Mouse (Mus musculus): ENCODE data around the gene Gpx6. TPM values are rescaled to one million over a fixed set of nuclear protein-coding genes. Genes with fewer than 3 reads are reported as not detected.
A peak's percentile ranks its signal among the peaks of the same experiment; 100 is the strongest.

Gene Gpx6
- polyA plus RNA-seq, 1 experiment from 2014 or later: not detected

- Histone ChIP-seq H3K36me3 (no peaks in the 10 kb centered on the region), H3K9me3 (no peaks in the 10 kb centered on the region), H3K4me3 (no peak within 1 kb of the TSS), H3K4me1 (peaks cover under 1% of the 10 kb centered on the region), H3K27ac (no peak within 1 kb of the TSS), H3K27me3 (ENCODE audit: insufficient read depth, poor library complexity, severe bottlenecking) (no peaks in the 10 kb centered on the region)
- no peak for DNase-seq (ENCODE audit: low spot score)
- 94% methylated on average over 6 of the region's 6 CpGs for WGBS
These were observed 19.3 kb upstream of the Gpx6 start, which contains the start of gene Gpx5 for GRCm38 (mm10) chr13:21292631-21293030. Gpx5 (minus strand) TSS chr13:21292731.

- H3K36me3 ChIP-seq: no peaks in the 10 kb centered on the region
- H3K4me3 ChIP-seq: no peak overlapping the region
- H3K27me3 ChIP-seq (ENCODE audit: insufficient read depth, poor library complexity, severe bottlenecking): no peaks in the 10 kb centered on the region
- H3K4me1 ChIP-seq: peaks cover 26% of the 10 kb centered on the region
- no peaks in the 10 kb centered on the region for H3K9me3 ChIP-seq
- DNase-seq (ENCODE audit: low spot score): no peak
- H3K27ac ChIP-seq: no peak overlapping the region
- 26% methylated on average over 3 of the region's 3 CpGs for WGBS
These were observed 13.4 kb upstream of the Gpx6 start for GRCm38 (mm10) chr13:21298557-21298956.

- Histone ChIP-seq H3K27ac (no peak overlapping the region), H3K4me1 (peaks cover 12% of the 10 kb centered on the region), H3K36me3 (no peaks in the 10 kb centered on the region), H3K4me3 (no peak overlapping the region), H3K9me3 (no peaks in the 10 kb centered on the region), H3K27me3 (ENCODE audit: insufficient read depth, poor library complexity, severe bottlenecking) (no peaks in the 10 kb centered on the region)
- 73% methylated on average over 3 of the region's 3 CpGs for whole genome bisulfite sequencing
- no peak for DNase-seq (ENCODE audit: low spot score)
These were observed 7.3 kb upstream of the Gpx6 start for GRCm38 (mm10) chr13:21304483-21305066.

- H3K4me3 ChIP-seq: no peak overlapping the region
- DNase-seq (ENCODE audit: low spot score): no peak
- H3K27ac ChIP-seq: no peak overlapping the region
- H3K36me3 ChIP-seq: no peaks in the 10 kb centered on the region
- WGBS: 61% methylated on average over 2 of the region's 2 CpGs
- H3K9me3 ChIP-seq: no peaks in the 10 kb centered on the region
- no peaks in the 10 kb centered on the region for H3K27me3 ChIP-seq (ENCODE audit: insufficient read depth, poor library complexity, severe bottlenecking)
- no peaks in the 10 kb centered on the region for H3K4me1 ChIP-seq
These were observed 2.1 kb upstream of the Gpx6 start for GRCm38 (mm10) chr13:21309788-21310187.

- 41% methylated on average over 3 of the region's 5 CpGs for WGBS
- no peaks in the 10 kb centered on the region for H3K4me1 ChIP-seq
- no peak for DNase-seq (ENCODE audit: low spot score)
- no peaks in the 10 kb centered on the region for H3K36me3 ChIP-seq
- H3K27me3 ChIP-seq (ENCODE audit: insufficient read depth, poor library complexity, severe bottlenecking): no peaks in the 10 kb centered on the region
- H3K4me3 ChIP-seq: no peak overlapping the region
- no peak overlapping the region for H3K27ac ChIP-seq
- H3K9me3 ChIP-seq: no peaks in the 10 kb centered on the region
These were observed 929 bp downstream of the Gpx6 start for GRCm38 (mm10) chr13:21312854-21313253.

- no peaks in the 10 kb centered on the region for H3K27me3 ChIP-seq (ENCODE audit: insufficient read depth, poor library complexity, severe bottlenecking)
- 70% methylated on average over 4 of the region's 4 CpGs for WGBS
- H3K36me3 ChIP-seq: no peaks in the 10 kb centered on the region
- no peak overlapping the region for H3K4me3 ChIP-seq
- no peaks in the 10 kb centered on the region for H3K4me1 ChIP-seq
- no peak overlapping the region for H3K27ac ChIP-seq
- no peak for DNase-seq (ENCODE audit: low spot score)
- H3K9me3 ChIP-seq: no peaks in the 10 kb centered on the region
These were observed 2.0 kb downstream of the Gpx6 start for GRCm38 (mm10) chr13:21313903-21314302.

GRCm38 (mm10) chr13:21320262-21320661, 8.3 kb downstream of the Gpx6 start:
- H3K27ac ChIP-seq: no peak overlapping the region
- peaks cover 4% of the 10 kb centered on the region; the same call in 1 of the 2 replicates for H3K4me1 ChIP-seq
- no peak overlapping the region for H3K4me3 ChIP-seq
- 48% methylated on average over 3 of the region's 3 CpGs for whole genome bisulfite sequencing
- no peaks in the 10 kb centered on the region for H3K9me3 ChIP-seq
- no peak for DNase-seq (ENCODE audit: low spot score)
- H3K36me3 ChIP-seq: no peaks in the 10 kb centered on the region
- no peaks in the 10 kb centered on the region for H3K27me3 ChIP-seq (ENCODE audit: insufficient read depth, poor library complexity, severe bottlenecking)

- Histone ChIP-seq H3K4me1 (peaks cover 4% of the 10 kb centered on the region; the same call in 1 of the 2 replicates), H3K27me3 (ENCODE audit: insufficient read depth, poor library complexity, severe bottlenecking) (no peaks in the 10 kb centered on the region), H3K9me3 (no peaks in the 10 kb centered on the region), H3K4me3 (peak overlapping the region; percentile 63), H3K36me3 (no peaks in the 10 kb centered on the region), H3K27ac (peak overlapping the region; percentile 56; the same call in 1 of the 2 replicates)
- DNase-seq (ENCODE audit: low spot score): peak; percentile 69
- WGBS: 2% methylated on average over 18 of the region's 18 CpGs
These were observed 10.1 kb downstream of the Gpx6 start for GRCm38 (mm10) chr13:21321890-21322494.

- no peaks in the 10 kb centered on the region for H3K27me3 ChIP-seq (ENCODE audit: insufficient read depth, poor library complexity, severe bottlenecking)
- WGBS: 18% methylated on average over 18 of the region's 18 CpGs
- no peaks in the 10 kb centered on the region for H3K9me3 ChIP-seq
- peak overlapping the region; percentile 63 for H3K4me3 ChIP-seq
- H3K36me3 ChIP-seq: no peaks in the 10 kb centered on the region
- H3K27ac ChIP-seq: no peak overlapping the region
- peaks cover 7% of the 10 kb centered on the region; the same call in 1 of the 2 replicates for H3K4me1 ChIP-seq
- DNase-seq (ENCODE audit: low spot score): peak; percentile 76
These were observed 10.8 kb downstream of the Gpx6 start for GRCm38 (mm10) chr13:21322509-21323375.

GRCm38 (mm10) chr13:21323405-21323804, 11.5 kb downstream of the Gpx6 start:
- Histone ChIP-seq H3K4me3 (peak overlapping the region; percentile 63), H3K36me3 (no peaks in the 10 kb centered on the region), H3K9me3 (no peaks in the 10 kb centered on the region), H3K4me1 (peaks cover 7% of the 10 kb centered on the region; the same call in 1 of the 2 replicates), H3K27me3 (ENCODE audit: insufficient read depth, poor library complexity, severe bottlenecking) (no peaks in the 10 kb centered on the region), H3K27ac (no peak overlapping the region)
- DNase-seq (ENCODE audit: low spot score): peak; percentile 45
- 65% methylated on average over 6 of the region's 6 CpGs for WGBS

GRCm38 (mm10) chr13:21326191-21326590, 14.3 kb downstream of the Gpx6 start:
- DNase-seq (ENCODE audit: low spot score): peak; percentile 68
- Histone ChIP-seq H3K4me1 (peaks cover 7% of the 10 kb centered on the region; the same call in 1 of the 2 replicates), H3K4me3 (peak overlapping the region; percentile 70), H3K27me3 (ENCODE audit: insufficient read depth, poor library complexity, severe bottlenecking) (no peaks in the 10 kb centered on the region), H3K9me3 (no peaks in the 10 kb centered on the region), H3K36me3 (no peaks in the 10 kb centered on the region), H3K27ac (no peak overlapping the region)
- 9% methylated on average over 4 of the region's 4 CpGs for whole genome bisulfite sequencing

- Histone ChIP-seq H3K27me3 (ENCODE audit: insufficient read depth, poor library complexity, severe bottlenecking) (no peaks in the 10 kb centered on the region), H3K27ac (peak overlapping the region; percentile 70), H3K36me3 (no peaks in the 10 kb centered on the region), H3K4me3 (peak overlapping the region; percentile 70), H3K4me1 (peaks cover 7% of the 10 kb centered on the region; the same call in 1 of the 2 replicates), H3K9me3 (no peaks in the 10 kb centered on the region)
- peak; percentile 89 for DNase-seq (ENCODE audit: low spot score)
- under 1% methylated on average over 24 of the region's 24 CpGs for WGBS
These were observed 14.8 kb downstream of the Gpx6 start for GRCm38 (mm10) chr13:21326657-21327211.
